Mouse (Mus musculus) limb, embryonic 11.5 days (tissue): Measurements from ENCODE around the gene A530084C06Rik. TPM values are rescaled to one million over a fixed set of nuclear protein-coding genes. Genes with fewer than 3 reads are reported as not detected.

Experiments used
- ATAC-seq: fragments of 200-750 bp; cut with Nextera tagmentation; 2 replicates; pipeline ENCODE4 v1.8.0; 2017; ENCODE audit warnings: low read depth; ENCODE audit not compliant: insufficient number of reproducible peaks, low FRiP score, low TSS enrichment
- DNase-seq: peaks from one replicate; pipeline ENCODE4 v3.0.0-alpha.2; 2015; ENCODE audit warnings: low spot score
- H3K27ac ChIP-seq: fragments of 300-500 bp; sonication (generic); replicated peaks from 2 replicates; pipeline ENCODE4 v1.5.1; 2014; ENCODE audit warnings: low read depth, mild to moderate bottlenecking, low read length
- H3K27me3 ChIP-seq: fragments of 300-500 bp; sonication (generic); 2 replicates; pipeline ENCODE4 v1.6.1; 2014; ENCODE audit warnings: mild to moderate bottlenecking, low read length, mixed read lengths; ENCODE audit not compliant: control insufficient read depth, insufficient read depth
- H3K36me3 ChIP-seq: fragments of 300-500 bp; sonication (generic); 2 replicates; pipeline ENCODE4 v1.6.1; 2014; ENCODE audit warnings: mild to moderate bottlenecking, low read length, moderate library complexity, mixed read lengths; ENCODE audit not compliant: control insufficient read depth, insufficient read depth
- H3K4me1 ChIP-seq: fragments of 300-500 bp; sonication (generic); 2 replicates; pipeline ENCODE4 v1.6.1; 2014; ENCODE audit warnings: low read length, mixed read lengths; ENCODE audit not compliant: control insufficient read depth, insufficient read depth
- H3K4me2 ChIP-seq: fragments of 300-500 bp; sonication (generic); 2 replicates; pipeline ENCODE4 v1.6.1; 2014; ENCODE audit warnings: low read depth, mild to moderate bottlenecking, moderate library complexity; ENCODE audit not compliant: severe bottlenecking
- H3K4me3 ChIP-seq: fragments of 300-500 bp; sonication (generic); 2 replicates; pipeline ENCODE4 v1.5.1; 2014; ENCODE audit warnings: low read depth, low read length
- H3K9ac ChIP-seq: fragments of 300-500 bp; sonication (generic); 2 replicates; pipeline ENCODE4 v1.6.1; 2014; ENCODE audit warnings: mild to moderate bottlenecking, low read length
- H3K9me3 ChIP-seq: fragments of 300-500 bp; sonication (generic); 2 replicates; pipeline ENCODE4 v1.6.1; 2016; ENCODE audit warnings: low read length; ENCODE audit not compliant: control insufficient read depth
- WGBS: fragments of 180-500 bp; shearing (Covaris S2); extraction: QIAGEN DNeasy Blood & Tissue Kit; methylation state at CpG from one replicate; pipeline ENCODE4 v1.1.7; 2014; 5-methylcytosine and 5-hydroxymethylcytosine counted together
- polyA plus RNA-seq: library from polyadenylated mRNA; unstranded; fragments of >200 nt; fragmentation: Nextera tagmentation; extraction: Ambion mirVana; gene quantifications from 2 replicates; pipeline ENCODE4 v1.2.1, GENCODE M21; 2014

The A530084C06Rik gene
- polyA plus RNA-seq, 1 experiment from 2014 or later, result not detected

DNA sequence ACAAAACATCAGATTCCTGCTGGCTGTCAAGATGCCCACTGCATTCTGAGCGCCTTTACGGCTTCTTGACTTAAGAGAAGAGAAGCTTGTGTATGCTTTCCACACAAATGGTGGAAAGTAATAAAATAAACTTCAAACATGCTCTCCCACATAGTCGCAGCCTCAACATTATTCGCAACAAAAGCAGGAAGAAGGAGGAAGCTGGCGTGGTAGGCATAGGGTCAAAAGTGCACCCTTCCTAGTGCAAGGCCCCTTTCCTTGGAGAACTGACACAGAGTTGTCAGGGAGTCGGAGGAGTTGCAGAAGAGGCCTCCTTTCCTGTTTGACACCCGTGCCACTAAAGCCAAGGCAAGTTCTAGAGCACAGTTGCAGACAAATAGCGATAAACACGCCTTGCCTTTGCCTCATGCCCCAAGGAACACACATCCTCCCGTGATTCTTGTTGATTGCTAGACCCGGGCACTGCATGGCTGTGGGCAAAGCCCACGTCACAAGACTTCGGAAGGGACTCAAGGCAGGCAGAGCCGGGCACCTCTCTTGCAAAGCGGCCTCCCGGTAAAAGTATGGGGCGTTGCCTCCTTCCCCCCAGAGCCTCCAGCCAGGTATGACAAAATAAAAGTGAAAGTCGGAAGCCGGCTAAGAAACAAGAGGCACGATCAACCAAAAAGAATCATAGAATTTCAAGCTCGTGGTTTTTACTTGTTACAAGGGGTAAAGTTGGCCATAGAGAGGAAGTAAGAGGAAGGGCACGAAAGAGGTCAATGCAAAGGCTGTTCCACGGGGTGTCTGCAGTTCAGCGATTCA, 2.0 kb downstream of the A530084C06Rik start:
- H3K9ac ChIP-seq, result no peak overlapping the region

DNA sequence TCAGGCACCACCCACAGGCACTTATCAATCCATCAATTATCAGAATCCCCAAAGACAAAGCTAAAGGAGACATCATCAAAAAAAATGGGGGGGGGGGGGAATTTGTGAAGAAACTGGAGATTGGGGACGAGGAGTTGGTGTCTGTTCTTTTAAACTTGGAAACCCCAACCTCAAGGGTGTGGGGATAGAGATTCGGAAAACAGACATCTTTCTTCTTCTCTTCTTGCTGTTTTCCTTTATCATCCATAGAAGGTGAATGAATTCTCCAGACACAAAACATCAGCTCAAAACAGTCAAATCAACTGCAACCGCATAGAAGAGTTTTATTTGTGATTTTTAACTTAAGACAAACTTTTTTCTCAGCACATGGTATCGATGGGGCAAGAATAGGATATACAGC, 3.3 kb downstream of the A530084C06Rik start, which contains the start of gene Foxq1:
Gene Foxq1 (plus strand): TSS at position 301 of the 400 bp plus-strand sequence.
- WGBS, result 72% methylated on average over 4 of the region's 4 CpGs
- no peaks in the 10 kb centered on the region for H3K36me3 ChIP-seq
- no peak within 1 kb of the TSS for H3K4me2 ChIP-seq
- no peaks in the 10 kb centered on the region for H3K9me3 ChIP-seq
- ATAC-seq (no peak), DNase-seq (no peak)
- no peak within 1 kb of the TSS for H3K27ac ChIP-seq
- no peak within 1 kb of the TSS for H3K4me3 ChIP-seq
- H3K9ac ChIP-seq, result no peak within 1 kb of the TSS
- H3K27me3 ChIP-seq, result peaks cover 65% of the 10 kb centered on the region
- H3K4me1 ChIP-seq, result peaks cover 16% of the 10 kb centered on the region

More for the DNA sequence above, 2.0 kb downstream of the A530084C06Rik start:
- ATAC-seq, result no peak
- Histone ChIP-seq H3K9me3 (no peaks in the 10 kb centered on the region), H3K4me2 (peak overlapping the region; percentile 93), H3K36me3 (no peaks in the 10 kb centered on the region), H3K4me3 (peak overlapping the region; percentile 53), H3K27ac (no peak overlapping the region), H3K4me1 (peaks cover 16% of the 10 kb centered on the region), H3K27me3 (peaks cover 78% of the 10 kb centered on the region)
- DNase-seq, result peak; percentile 44
- WGBS, result 4% methylated on average over 24 of the region's 24 CpGs

DNA sequence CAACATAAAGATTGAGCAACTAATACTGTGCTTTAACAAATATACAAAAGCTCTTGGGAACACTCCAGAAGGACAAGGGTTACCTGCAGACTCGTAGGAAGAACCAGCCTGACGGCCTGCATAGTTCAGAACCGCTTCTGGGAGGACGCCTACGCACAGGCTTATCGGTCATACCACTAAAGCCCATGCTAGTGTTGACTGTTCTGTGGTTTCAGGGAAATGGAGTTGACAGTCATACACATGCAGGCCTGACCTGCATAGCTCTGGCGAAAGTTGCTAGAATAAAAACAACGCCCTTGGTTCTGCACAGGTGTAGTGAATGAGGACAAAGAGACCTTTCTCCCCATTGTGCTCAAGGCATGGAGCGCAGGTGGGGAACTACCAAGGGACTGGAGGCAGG, 11.5 kb downstream of the A530084C06Rik start:
- DNase-seq, result no peak
- Histone ChIP-seq H3K36me3 (no peaks in the 10 kb centered on the region), H3K9me3 (no peaks in the 10 kb centered on the region), H3K27me3 (no peaks in the 10 kb centered on the region), H3K4me3 (no peak overlapping the region), H3K4me2 (no peak overlapping the region), H3K9ac (no peak overlapping the region), H3K4me1 (no peaks in the 10 kb centered on the region), H3K27ac (no peak overlapping the region)
- 92% methylated on average over 9 of the region's 9 CpGs for WGBS
- ATAC-seq, result no peak

DNA sequence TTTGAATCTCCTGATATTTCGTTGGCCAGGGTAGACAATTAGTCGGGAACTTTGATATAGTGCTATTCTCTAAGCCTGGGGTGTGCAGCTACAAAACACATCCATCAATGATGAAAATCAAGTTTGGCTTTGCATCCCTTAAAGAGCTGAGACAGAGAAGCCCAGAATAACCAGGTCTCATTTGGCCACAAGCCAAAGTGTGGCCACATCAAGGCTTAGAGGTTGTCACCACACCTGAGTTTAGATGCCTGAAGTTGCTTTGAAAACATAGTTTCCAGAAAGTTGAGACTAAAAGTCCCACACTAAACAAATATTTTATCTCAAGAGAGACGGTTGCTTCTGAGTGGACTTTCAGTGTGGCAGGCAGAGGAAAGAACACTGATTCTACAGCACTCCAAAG, 11.9 kb downstream of the A530084C06Rik start:
- Histone ChIP-seq H3K9me3 (no peaks in the 10 kb centered on the region), H3K36me3 (no peaks in the 10 kb centered on the region), H3K27ac (no peak overlapping the region), H3K4me1 (no peaks in the 10 kb centered on the region), H3K27me3 (no peaks in the 10 kb centered on the region), H3K9ac (no peak overlapping the region), H3K4me3 (no peak overlapping the region), H3K4me2 (no peak overlapping the region)
- 89% methylated on average over 3 of the region's 3 CpGs for WGBS
- no peak for DNase-seq
- no peak for ATAC-seq

DNA sequence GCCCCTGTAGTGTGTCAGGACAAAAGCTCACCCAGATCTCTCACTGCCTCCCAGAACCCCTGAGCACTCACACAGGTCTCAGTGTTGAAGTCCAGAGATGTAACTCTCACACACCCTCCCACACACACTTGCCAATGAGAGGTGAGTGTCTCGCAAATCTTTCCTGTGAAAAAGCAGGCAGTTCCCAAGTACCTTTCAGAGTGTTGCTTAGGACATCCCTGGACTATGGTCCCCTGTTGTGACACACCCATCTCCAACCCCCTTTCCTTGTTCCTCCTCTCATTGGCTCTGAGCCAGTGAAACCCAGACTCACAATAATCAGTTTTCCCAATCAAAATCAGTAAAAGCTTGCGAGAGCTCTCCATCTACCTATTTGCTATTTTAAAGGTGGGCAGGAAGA, 12.3 kb downstream of the A530084C06Rik start:
- H3K9ac ChIP-seq, result no peak overlapping the region
- DNase-seq (no peak), ATAC-seq (no peak)
- H3K27ac ChIP-seq, result no peak overlapping the region
- no peak overlapping the region for H3K4me3 ChIP-seq
- WGBS, result 82% methylated on average over 2 of the region's 2 CpGs
- no peaks in the 10 kb centered on the region for H3K4me1 ChIP-seq
- no peak overlapping the region for H3K4me2 ChIP-seq
- no peaks in the 10 kb centered on the region for H3K36me3 ChIP-seq
- H3K27me3 ChIP-seq, result no peaks in the 10 kb centered on the region
- H3K9me3 ChIP-seq, result no peaks in the 10 kb centered on the region

DNA sequence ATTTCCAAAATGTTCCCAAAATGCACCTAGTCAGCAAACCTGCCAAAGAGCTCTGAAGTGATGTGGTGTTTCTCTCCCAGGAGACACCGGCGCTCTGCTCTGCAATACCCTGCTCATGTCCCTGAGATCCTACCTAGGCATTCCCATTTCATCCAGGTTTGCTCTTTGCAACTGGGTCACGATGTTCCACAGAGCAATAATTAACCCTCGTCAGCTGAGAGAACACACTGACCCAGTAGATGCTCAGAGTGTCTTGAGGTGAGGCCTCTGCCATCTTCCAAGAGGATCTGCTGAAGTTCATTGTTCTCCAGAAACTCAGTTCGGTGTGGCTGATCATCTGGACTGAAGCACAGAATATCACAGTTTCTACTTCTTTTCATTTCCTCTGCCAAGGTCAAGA, 16.1 kb downstream of the A530084C06Rik start:
- no peak for DNase-seq
- H3K9ac ChIP-seq, result no peak overlapping the region
- WGBS, result 87% methylated on average over 5 of the region's 5 CpGs
- H3K36me3 ChIP-seq, result no peaks in the 10 kb centered on the region
- no peak overlapping the region for H3K4me3 ChIP-seq
- H3K9me3 ChIP-seq, result no peaks in the 10 kb centered on the region
- H3K27ac ChIP-seq, result no peak overlapping the region
- H3K27me3 ChIP-seq, result no peaks in the 10 kb centered on the region
- no peaks in the 10 kb centered on the region for H3K4me1 ChIP-seq
- no peak for ATAC-seq
- H3K4me2 ChIP-seq, result no peak overlapping the region

DNA sequence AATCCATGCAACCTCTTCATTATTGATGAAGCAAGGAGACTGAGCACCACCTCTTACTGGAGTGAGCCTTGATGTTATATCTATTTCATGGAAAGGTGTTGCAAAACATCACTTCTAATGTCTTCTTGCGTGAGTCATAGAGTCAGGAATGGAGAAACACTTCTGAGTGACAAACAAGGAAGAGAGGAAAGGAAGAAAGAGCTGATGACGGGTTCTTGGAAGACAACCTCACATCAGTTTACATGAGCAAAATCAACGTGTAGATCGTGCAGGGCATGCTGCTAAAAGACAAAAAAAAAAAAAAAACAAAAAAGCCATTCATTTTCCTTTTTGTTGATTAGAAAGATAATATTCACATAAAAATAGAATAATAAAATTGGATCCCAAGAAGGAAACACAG, 24.4 kb downstream of the A530084C06Rik start:
- H3K27ac ChIP-seq, result no peak overlapping the region
- H3K9ac ChIP-seq, result no peak overlapping the region
- H3K4me3 ChIP-seq, result no peak overlapping the region
- no peak overlapping the region for H3K4me2 ChIP-seq
- peaks cover 9% of the 10 kb centered on the region; the same call in 1 of the 2 replicates for H3K4me1 ChIP-seq
- H3K27me3 ChIP-seq, result no peaks in the 10 kb centered on the region
- ATAC-seq (no peak), DNase-seq (no peak)
- no peaks in the 10 kb centered on the region for H3K9me3 ChIP-seq
- 94% methylated on average over 4 of the region's 4 CpGs for WGBS
- H3K36me3 ChIP-seq, result no peaks in the 10 kb centered on the region

DNA sequence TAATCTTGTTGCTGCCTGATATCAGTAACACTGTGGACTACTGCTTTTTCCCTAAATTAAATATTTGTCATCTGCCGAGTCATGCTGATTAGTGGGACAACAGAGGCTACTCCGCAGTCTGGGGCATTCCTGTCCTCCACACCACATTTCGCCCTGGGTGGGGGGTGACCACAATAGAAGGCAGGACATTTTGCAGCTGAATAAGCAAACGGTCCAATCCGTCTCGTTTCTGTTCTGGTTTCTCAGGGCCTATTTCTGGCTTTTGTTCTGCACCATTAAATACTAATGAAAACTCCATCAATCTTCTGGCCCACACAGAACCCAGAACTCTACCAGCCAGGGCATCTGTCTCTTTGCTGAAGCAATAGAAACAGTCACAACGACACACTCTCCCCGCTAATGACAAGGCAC, 27.5 kb downstream of the A530084C06Rik start:
- H3K27me3 ChIP-seq, result no peaks in the 10 kb centered on the region
- peaks cover 9% of the 10 kb centered on the region; the same call in 1 of the 2 replicates for H3K4me1 ChIP-seq
- no peak for DNase-seq
- no peaks in the 10 kb centered on the region for H3K36me3 ChIP-seq
- ATAC-seq, result no peak
- no peak overlapping the region for H3K27ac ChIP-seq
- WGBS, result 55% methylated on average over 8 of the region's 8 CpGs
- H3K9me3 ChIP-seq, result no peaks in the 10 kb centered on the region
- no peak overlapping the region for H3K4me2 ChIP-seq
- no peak overlapping the region for H3K4me3 ChIP-seq
- no peak overlapping the region for H3K9ac ChIP-seq
